Mouse (Mus musculus): ENCODE measurements around the gene Klkb1. TPM values are rescaled to one million over a fixed set of nuclear protein-coding genes. Genes with fewer than 3 reads are reported as not detected.

Gene Klkb1
- total RNA-seq, 2 experiments from 2014 or later, result not detected

Other genes with a start within 250 kb of the Klkb1 start
- not detected for gene Mtnr1a, start 225.7 kb downstream of the Klkb1 start, total RNA-seq (2021)
- not detected for gene F11, start 32.8 kb downstream of the Klkb1 start, total RNA-seq (2021)
- gene Gm45753, start 13.6 kb upstream of the Klkb1 start, total RNA-seq (2021), result not detected
- 1 to 10 TPM; 5.7 to 6.3 TPM for gene Cyp4v3, start 38.4 kb upstream of the Klkb1 start, total RNA-seq (2021)
- 10 to 100 TPM; 20.7 to 25.3 TPM for gene Fam149a, start 87.4 kb upstream of the Klkb1 start, total RNA-seq (2021)
- gene Tlr3, start 116.2 kb upstream of the Klkb1 start, total RNA-seq (2021), result 1 to 10 TPM; 7.5 to 8.1 TPM
- gene Sorbs2, start 212.9 kb upstream of the Klkb1 start, total RNA-seq (2021), result 100 to 1,000 TPM; 321 to 393 TPM

All from left cerebral cortex, postnatal 36 days (tissue).